Comparison of ENCODE assay signal across 9 mouse cellular contexts in the genomic region with DNA sequence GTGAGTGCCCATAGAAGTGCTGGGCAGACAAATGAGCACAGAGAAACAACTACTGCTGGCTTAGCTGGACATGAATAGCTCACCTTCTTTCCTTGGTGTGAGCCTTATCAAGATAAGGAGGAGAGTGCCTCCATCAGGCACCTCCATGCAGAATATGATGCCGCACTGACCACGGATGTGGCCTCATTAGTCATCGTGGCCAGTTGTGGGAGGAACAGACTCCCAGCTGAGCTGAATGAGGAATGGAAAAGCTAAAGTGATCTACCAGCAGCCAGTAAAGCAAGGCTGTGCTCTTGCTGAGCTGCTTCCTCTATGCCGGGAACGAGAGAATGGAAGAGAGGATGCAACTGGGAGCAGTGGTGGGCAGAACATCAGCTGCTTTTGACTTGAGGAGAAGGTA.
A peak's percentile ranks its signal among the peaks of the same experiment; 100 is the strongest.
DNase-seq lines count a peak whose midpoint lies in the region; ATAC-seq and TF ChIP-seq lines count a peak whose summit lies in the region.
"Had no signal": no experiment of that assay in that cellular context is flagged by ENCODE, and none has a peak within 500 bp of the region (broad histone marks: within the 10 kb centered on the region; RNA-seq: fewer than 3 reads in every experiment).

No protein-coding gene starts in this region.

- DNase-seq in heart, postnatal 14 days: no peak
- DNase-seq in thymus, adult 2 months: no peak
- DNase-seq in thymus, postnatal 36 days: no peak
- DNase-seq in c-Kit-positive CD71-positive TER-119-positive erythroid progenitor cells, embryonic 14.5 days (ENCODE audit: low spot score): no peak
- DNase-seq in layer of hippocampus, adult 9-11 months: no peak
- DNase-seq: kidney, adult 18-20 months had no signal

- peak overlapping the region; percentile 85 for H3K27ac ChIP-seq in heart, embryonic 13.5 days (replicated peaks)
- peak overlapping the region; percentile 95 for H3K27ac ChIP-seq in thymus, adult 2 months (ENCODE audit: control insufficient read depth, insufficient read depth, low read length)
- H3K27ac ChIP-seq in heart, embryonic 16.5 days (ENCODE audit: low read length): peak overlapping the region; percentile 78
- H3K27ac ChIP-seq: midbrain, embryonic 13.5 days had no signal

- peaks cover 97% of the 10 kb centered on the region for H3K4me1 ChIP-seq in heart, embryonic 13.5 days
- H3K4me1 ChIP-seq in thymus, adult 2 months (replicated peaks; ENCODE audit: control insufficient read depth, insufficient read depth, low read length): peaks cover 49% of the 10 kb centered on the region
- H3K4me1 ChIP-seq in heart, embryonic 16.5 days (ENCODE audit: control insufficient read depth, insufficient read depth, low read length): peaks cover 83% of the 10 kb centered on the region

- no peak for TF ChIP-seq POLR2A in thymus, adult 2 months (IDR thresholded peaks at IDR 0.05; ENCODE audit: control insufficient read depth, extremely low read depth, insufficient read depth, low read length, poor library complexity)

- H3K9ac ChIP-seq in heart, embryonic 13.5 days: peak overlapping the region; percentile 71
- H3K9ac ChIP-seq in heart, embryonic 16.5 days (ENCODE audit: low read length): peak overlapping the region; percentile 44

- 41% methylated on average over 5 of the region's 5 CpGs for WGBS in heart, embryonic 13.5 days
- WGBS in thymus, adult 2 months: 61% methylated on average over 5 of the region's 5 CpGs
- 30% methylated on average over 5 of the region's 5 CpGs for WGBS in heart, embryonic 16.5 days

- H3K9me3 ChIP-seq in heart, embryonic 13.5 days: no peaks in the 10 kb centered on the region
- no peaks in the 10 kb centered on the region for H3K9me3 ChIP-seq in heart, embryonic 16.5 days (replicated peaks; ENCODE audit: control insufficient read depth, low read length)
- H3K9me3 ChIP-seq: midbrain, embryonic 13.5 days had no signal

- ATAC-seq in heart, embryonic 13.5 days (ENCODE audit: extremely low read depth, insufficient number of reproducible peaks, low FRiP score, low TSS enrichment): no peak
- ATAC-seq in heart, embryonic 16.5 days (replicated peaks; ENCODE audit: extremely low read depth, insufficient read depth, low FRiP score): no peak
- ATAC-seq: midbrain, embryonic 13.5 days had no signal

- TF ChIP-seq CTCF in thymus, adult 2 months (IDR thresholded peaks at IDR 0.05; ENCODE audit: borderline replicate concordance, control insufficient read depth, extremely low read depth, insufficient read depth, low read length, poor library complexity): no peak

- intact Hi-C loops in heart, postnatal 14 days (cut with DNase I): no loop called here

- no peaks in the 10 kb centered on the region for H3K27me3 ChIP-seq in heart, embryonic 13.5 days (replicated peaks)
- H3K27me3 ChIP-seq in thymus, adult 2 months (ENCODE audit: control insufficient read depth, insufficient read depth, low read length): no peaks in the 10 kb centered on the region
- no peaks in the 10 kb centered on the region for H3K27me3 ChIP-seq in heart, embryonic 16.5 days (ENCODE audit: control insufficient read depth, insufficient read depth, low read length)
- H3K27me3 ChIP-seq: midbrain, embryonic 13.5 days had no signal

- 0 out of 2 replicates have a peak, but pooled peaks cover under 1% of the 10 kb centered on the region for H3K36me3 ChIP-seq in heart, embryonic 13.5 days
- H3K36me3 ChIP-seq in thymus, adult 2 months (ENCODE audit: control insufficient read depth, insufficient read depth, low read length): no peaks in the 10 kb centered on the region
- H3K36me3 ChIP-seq in heart, embryonic 16.5 days (ENCODE audit: control insufficient read depth, insufficient read depth): peaks cover under 1% of the 10 kb centered on the region; the same call in 1 of the 2 replicates

- peak overlapping the region; percentile 28 for H3K4me2 ChIP-seq in heart, embryonic 13.5 days
- H3K4me2 ChIP-seq in heart, embryonic 16.5 days (ENCODE audit: low read depth, low read length): 0 out of 2 replicates have a peak overlapping the region, but pooled peaks have one; percentile 18
- H3K4me2 ChIP-seq: midbrain, embryonic 13.5 days had no signal

- no peak overlapping the region for H3K4me3 ChIP-seq in heart, embryonic 13.5 days
- H3K4me3 ChIP-seq in thymus, adult 2 months (ENCODE audit: control insufficient read depth, insufficient read depth, low read length): no peak overlapping the region
- no peak overlapping the region for H3K4me3 ChIP-seq in heart, embryonic 16.5 days (ENCODE audit: low read length)
- H3K4me3 ChIP-seq: midbrain, embryonic 13.5 days had no signal
